Comparison of ENCODE assay signal across 21 mouse cellular contexts in the genomic region with DNA sequence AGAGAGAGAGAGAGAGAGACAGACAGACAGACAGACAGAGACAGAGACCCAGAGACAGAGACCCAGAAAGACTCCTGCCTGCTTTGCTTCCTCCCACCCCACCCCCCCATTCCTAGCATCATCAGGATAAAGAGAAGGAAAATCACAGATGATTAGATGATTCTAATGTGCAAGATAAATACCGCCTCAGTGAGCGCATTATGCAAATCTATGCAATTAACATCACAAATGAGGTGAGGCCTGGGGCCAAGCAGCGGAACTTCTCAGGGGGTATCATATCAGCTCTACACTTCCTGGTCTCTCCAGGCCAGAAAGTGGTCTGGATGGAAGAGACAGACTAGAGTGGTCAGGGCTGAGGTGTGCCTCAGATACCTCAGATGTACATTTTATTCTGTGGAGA. TPM values are rescaled to one million over a fixed set of nuclear protein-coding genes. Genes with fewer than 3 reads are reported as not detected.
DNase-seq lines count a peak whose midpoint lies in the region; ATAC-seq lines count a peak whose summit lies in the region.
"Had no signal": no experiment of that assay in that cellular context is flagged by ENCODE, and none has a peak within 500 bp of the region (broad histone marks: within the 10 kb centered on the region; RNA-seq: fewer than 3 reads in every experiment).

No protein-coding gene starts in this region.

- no peak overlapping the region for H3K27ac ChIP-seq in forebrain, embryonic 11.5 days (ENCODE audit: low read depth, low read length)
- no peak overlapping the region for H3K27ac ChIP-seq in forebrain, embryonic 10.5 days
- H3K27ac ChIP-seq in intestine, embryonic 15.5 days: peak overlapping the region; percentile 80
- H3K27ac ChIP-seq: embryonic facial prominence, embryonic 13.5 days; layer of hippocampus, adult 2 months; limb, embryonic 12.5 days; liver, embryonic 14.5 days; stomach, postnatal 0 days had no signal

- peaks cover 18% of the 10 kb centered on the region; the same call in 1 of the 2 replicates for H3K4me1 ChIP-seq in forebrain, embryonic 11.5 days (replicated peaks; ENCODE audit: control insufficient read depth, insufficient read depth, low read length)
- peaks cover 39% of the 10 kb centered on the region for H3K4me1 ChIP-seq in forebrain, embryonic 10.5 days
- H3K4me1 ChIP-seq in intestine, embryonic 15.5 days (replicated peaks): peaks cover 28% of the 10 kb centered on the region

- WGBS in forebrain, embryonic 11.5 days: 27% methylated on average over 3 of the region's 3 CpGs
- 40% methylated on average over 3 of the region's 3 CpGs for WGBS in forebrain, embryonic 10.5 days
- WGBS in intestine, embryonic 15.5 days: 87% methylated on average over 3 of the region's 3 CpGs

- H3K4me3 ChIP-seq in forebrain, embryonic 11.5 days (ENCODE audit: low read depth, low read length): no peak overlapping the region
- no peak overlapping the region for H3K4me3 ChIP-seq in forebrain, embryonic 10.5 days
- no peak overlapping the region for H3K4me3 ChIP-seq in intestine, embryonic 15.5 days (replicated peaks)
- H3K4me3 ChIP-seq: embryonic facial prominence, embryonic 13.5 days; kidney, embryonic 15.5 days; layer of hippocampus, adult 2 months; limb, embryonic 12.5 days had no signal

- no peaks in the 10 kb centered on the region for H3K9me3 ChIP-seq in forebrain, embryonic 11.5 days (ENCODE audit: control insufficient read depth, low read length)
- no peaks in the 10 kb centered on the region for H3K9me3 ChIP-seq in forebrain, embryonic 10.5 days
- H3K9me3 ChIP-seq in intestine, embryonic 15.5 days: no peaks in the 10 kb centered on the region
- H3K9me3 ChIP-seq: embryonic facial prominence, embryonic 13.5 days; kidney, embryonic 15.5 days; limb, embryonic 12.5 days had no signal

- peak; percentile 60 for DNase-seq in forebrain, embryonic 11.5 days (ENCODE audit: low spot score)
- no peak for DNase-seq in forebrain, embryonic 10.5 days (ENCODE audit: extremely low spot score, low spot score)
- DNase-seq in retina, postnatal 1 day: peak; percentile 95
- DNase-seq in retina, embryonic 14.5 days (ENCODE audit: low spot score): no peak
- no peak for DNase-seq in right cerebral cortex, postnatal 4 days
- DNase-seq in layer of hippocampus, postnatal 36 days: no peak
- no peak for DNase-seq in right cerebral cortex, postnatal 10 days (ENCODE audit: low spot score in 2 of 2)
- DNase-seq: cerebellum, adult 11-12 months; gastrocnemius, postnatal 10 days; heart, postnatal 36 days; thymus, postnatal 14 days had no signal

- no peak; the same call in 1 of the 2 replicates for ATAC-seq in forebrain, embryonic 11.5 days (replicated peaks; ENCODE audit: low FRiP score)
- no peak for ATAC-seq in intestine, embryonic 15.5 days
- ATAC-seq: lung, postnatal 0 days had no signal

- H3K36me3 ChIP-seq in forebrain, embryonic 11.5 days (ENCODE audit: control insufficient read depth, insufficient read depth, low read length): no peaks in the 10 kb centered on the region
- no peaks in the 10 kb centered on the region for H3K36me3 ChIP-seq in forebrain, embryonic 10.5 days (replicated peaks)
- H3K36me3 ChIP-seq in intestine, embryonic 15.5 days: no peaks in the 10 kb centered on the region
- H3K36me3 ChIP-seq: embryonic facial prominence, embryonic 13.5 days; kidney, embryonic 15.5 days; limb, embryonic 12.5 days had no signal

- H3K4me2 ChIP-seq in forebrain, embryonic 11.5 days (ENCODE audit: low read depth, low read length, severe bottlenecking): no peak overlapping the region
- H3K4me2 ChIP-seq in intestine, embryonic 15.5 days (replicated peaks): no peak overlapping the region
- H3K4me2 ChIP-seq: embryonic facial prominence, embryonic 13.5 days; kidney, embryonic 15.5 days; limb, embryonic 12.5 days had no signal

- H3K27me3 ChIP-seq in forebrain, embryonic 11.5 days (ENCODE audit: control insufficient read depth, insufficient read depth, low read length): peaks cover 2% of the 10 kb centered on the region; the same call in 1 of the 2 replicates
- H3K27me3 ChIP-seq in forebrain, embryonic 10.5 days (ENCODE audit: poor library complexity, severe bottlenecking): peaks cover 23% of the 10 kb centered on the region
- H3K27me3 ChIP-seq in intestine, embryonic 15.5 days (replicated peaks): no peaks in the 10 kb centered on the region
- H3K27me3 ChIP-seq: embryonic facial prominence, embryonic 13.5 days; kidney, embryonic 15.5 days had no signal

- H3K9ac ChIP-seq in forebrain, embryonic 11.5 days (ENCODE audit: low read length): no peak overlapping the region
- no peak overlapping the region for H3K9ac ChIP-seq in intestine, embryonic 15.5 days
- H3K9ac ChIP-seq: embryonic facial prominence, embryonic 13.5 days; kidney, embryonic 15.5 days; limb, embryonic 12.5 days; liver, embryonic 14.5 days had no signal

RNA-seq across cellular contexts. Expression of gene Tgm2, which starts 31.3 kb away (rescaled TPM):
- 4.2 and 4.7 TPM in 2 replicates for polyA plus RNA-seq in forebrain, embryonic 11.5 days (2014; fragmentation: Nextera tagmentation; extraction: Ambion mirVana)
- polyA plus RNA-seq in forebrain, embryonic 10.5 days (2016; fragmentation: Nextera tagmentation; extraction: Ambion mirVana): 6.3 and 7.2 TPM in 2 replicates
- 83.4 and 90.2 TPM in 2 replicates for polyA plus RNA-seq in intestine, embryonic 15.5 days (2015; fragmentation: Nextera tagmentation; extraction: Ambion mirVana)
- 10 to 100 TPM in 1 of 2 experiments, 1 to 10 TPM in 1; 7.9 to 12.7 TPM for total RNA-seq in layer of hippocampus, postnatal 36 days (2021)

RNA-seq across cellular contexts. Expression of gene D630003M21Rik, which starts 51.4 kb away (rescaled TPM):
- 2.7 and 2.9 TPM in 2 replicates for polyA plus RNA-seq in forebrain, embryonic 11.5 days (2014; fragmentation: Nextera tagmentation; extraction: Ambion mirVana)
- 2.3 and 3.1 TPM in 2 replicates for polyA plus RNA-seq in forebrain, embryonic 10.5 days (2016; fragmentation: Nextera tagmentation; extraction: Ambion mirVana)
- polyA plus RNA-seq in intestine, embryonic 15.5 days (2015; fragmentation: Nextera tagmentation; extraction: Ambion mirVana): 2.5 and 2.6 TPM in 2 replicates
- 1 to 10 TPM; 3.6 to 3.7 TPM for total RNA-seq in layer of hippocampus, postnatal 36 days (2021)
- total RNA-seq: common myeloid progenitor, adult 5-6 weeks; megakaryocyte, adult 5-6 weeks had no signal

Comparison
In these comparisons a context has a peak if more than half of its experiments do, and no peak if none do; other contexts are left out.
1. DNase-seq: peak in forebrain, embryonic 11.5 days (single experiment) and retina, postnatal 1 day (single experiment); none in forebrain, embryonic 10.5 days (single experiment), retina, embryonic 14.5 days (single experiment), right cerebral cortex, postnatal 4 days (single experiment), layer of hippocampus, postnatal 36 days (0 of 2) and right cerebral cortex, postnatal 10 days (0 of 2).
2. RNA of gene Tgm2, which starts 31.3 kb away (polyA plus RNA-seq): 83.4 to 90.2 TPM in intestine, embryonic 15.5 days; 6.3 to 7.2 TPM in forebrain, embryonic 10.5 days and 4.2 to 4.7 TPM in forebrain, embryonic 11.5 days; every median in the first group is over 10 times any median in the second.